Mouse (Mus musculus): ENCODE data around the gene Chrm3. TPM values are rescaled to one million over a fixed set of nuclear protein-coding genes. Genes with fewer than 3 reads are reported as not detected.

Chrm3 gene
- total RNA-seq, 2 experiments from 2014 or later = 37.3 to 37.5 TPM

GRCm38 (mm10) chr13:10031547-10031946 lies 329.1 kb downstream of the Chrm3 start:
- no peak for DNase-seq (ENCODE audit: extremely low spot score in 1 of 2, low spot score in 2 of 2)
- intact Hi-C loops (cut with DNase I) = no loop called here

- DNase-seq (ENCODE audit: extremely low spot score in 1 of 2, low spot score in 2 of 2) = no peak
Observed at GRCm38 (mm10) chr13:10029944-10030343, 330.7 kb downstream of the Chrm3 start.

GRCm38 (mm10) chr13:10025134-10025533 lies 335.5 kb downstream of the Chrm3 start:
- intact Hi-C loops (cut with DNase I) = no loop called here
- no peak for DNase-seq (ENCODE audit: extremely low spot score in 1 of 2, low spot score in 2 of 2)

More at GRCm38 (mm10) chr13:10029944-10030343, 330.7 kb downstream of the Chrm3 start:
- intact Hi-C loops (cut with DNase I) = no loop called here

GRCm38 (mm10) chr13:10023112-10023511 lies 337.5 kb downstream of the Chrm3 start:
- DNase-seq (ENCODE audit: extremely low spot score in 1 of 2, low spot score in 2 of 2) = no peak
- intact Hi-C loops (cut with DNase I) = no loop called here

- intact Hi-C loops (cut with DNase I) = no loop called here
- DNase-seq (ENCODE audit: extremely low spot score in 1 of 2, low spot score in 2 of 2) = no peak
Observed at GRCm38 (mm10) chr13:10019252-10019651, 341.4 kb downstream of the Chrm3 start.

GRCm38 (mm10) chr13:10002916-10003315 lies 357.7 kb downstream of the Chrm3 start:
- intact Hi-C loops (cut with DNase I) = no loop called here
- DNase-seq (ENCODE audit: extremely low spot score in 1 of 2, low spot score in 2 of 2) = no peak

GRCm38 (mm10) chr13:9997664-9998328 lies 362.9 kb downstream of the Chrm3 start:
- no peak for DNase-seq (ENCODE audit: extremely low spot score in 1 of 2, low spot score in 2 of 2)
- intact Hi-C loops (cut with DNase I) = no loop called here

- intact Hi-C loops (cut with DNase I) = no loop called here
- DNase-seq (ENCODE audit: extremely low spot score in 1 of 2, low spot score in 2 of 2) = no peak
Observed at GRCm38 (mm10) chr13:9995852-9996251, 364.8 kb downstream of the Chrm3 start.

- DNase-seq (ENCODE audit: extremely low spot score in 1 of 2, low spot score in 2 of 2) = no peak
- intact Hi-C loops (cut with DNase I) = no loop called here
Observed at GRCm38 (mm10) chr13:9993571-9993970, 367.1 kb downstream of the Chrm3 start.

- no peak for DNase-seq (ENCODE audit: extremely low spot score in 1 of 2, low spot score in 2 of 2)
- intact Hi-C loops (cut with DNase I) = no loop called here
Observed at GRCm38 (mm10) chr13:9992640-9993039, 368.0 kb downstream of the Chrm3 start.

GRCm38 (mm10) chr13:9985648-9986047 lies 375.0 kb downstream of the Chrm3 start:
- intact Hi-C loops (cut with DNase I) = no loop called here
- no peak for DNase-seq (ENCODE audit: extremely low spot score in 1 of 2, low spot score in 2 of 2)

GRCm38 (mm10) chr13:9983293-9983692 lies 377.4 kb downstream of the Chrm3 start:
- intact Hi-C loops (cut with DNase I) = no loop called here
- no peak for DNase-seq (ENCODE audit: extremely low spot score in 1 of 2, low spot score in 2 of 2)

GRCm38 (mm10) chr13:9977699-9978098 lies 382.9 kb downstream of the Chrm3 start:
- intact Hi-C loops (cut with DNase I) = no loop called here
- DNase-seq (ENCODE audit: extremely low spot score in 1 of 2, low spot score in 2 of 2) = no peak

GRCm38 (mm10) chr13:9973742-9974321 lies 386.8 kb downstream of the Chrm3 start:
- no peak for DNase-seq (ENCODE audit: extremely low spot score in 1 of 2, low spot score in 2 of 2)
- intact Hi-C loops (cut with DNase I) = no loop called here

- intact Hi-C loops (cut with DNase I) = no loop called here
- no peak for DNase-seq (ENCODE audit: extremely low spot score in 1 of 2, low spot score in 2 of 2)
Observed at GRCm38 (mm10) chr13:9971845-9972244, 388.8 kb downstream of the Chrm3 start.

GRCm38 (mm10) chr13:9952619-9953018 lies 408.0 kb downstream of the Chrm3 start:
- no peak for DNase-seq (ENCODE audit: extremely low spot score in 1 of 2, low spot score in 2 of 2)
- intact Hi-C loops (cut with DNase I) = no loop called here

- DNase-seq (ENCODE audit: extremely low spot score in 1 of 2, low spot score in 2 of 2) = no peak
- intact Hi-C loops (cut with DNase I) = no loop called here
Observed at GRCm38 (mm10) chr13:9951376-9951775, 409.3 kb downstream of the Chrm3 start.

GRCm38 (mm10) chr13:9949091-9949490 lies 411.6 kb downstream of the Chrm3 start:
- intact Hi-C loops (cut with DNase I) = no loop called here
- DNase-seq (ENCODE audit: extremely low spot score in 1 of 2, low spot score in 2 of 2) = no peak

- intact Hi-C loops (cut with DNase I) = no loop called here
- DNase-seq (ENCODE audit: extremely low spot score in 1 of 2, low spot score in 2 of 2) = no peak
Observed at GRCm38 (mm10) chr13:9940186-9940585, 420.5 kb downstream of the Chrm3 start.

- DNase-seq (ENCODE audit: extremely low spot score in 1 of 2, low spot score in 2 of 2) = no peak
- intact Hi-C loops (cut with DNase I) = no loop called here
Observed at GRCm38 (mm10) chr13:9938798-9939485, 421.7 kb downstream of the Chrm3 start.

Data from left cerebral cortex, postnatal 10 days (tissue).